ENCODE assay signal across 21 mouse cellular contexts in the genomic region with DNA sequence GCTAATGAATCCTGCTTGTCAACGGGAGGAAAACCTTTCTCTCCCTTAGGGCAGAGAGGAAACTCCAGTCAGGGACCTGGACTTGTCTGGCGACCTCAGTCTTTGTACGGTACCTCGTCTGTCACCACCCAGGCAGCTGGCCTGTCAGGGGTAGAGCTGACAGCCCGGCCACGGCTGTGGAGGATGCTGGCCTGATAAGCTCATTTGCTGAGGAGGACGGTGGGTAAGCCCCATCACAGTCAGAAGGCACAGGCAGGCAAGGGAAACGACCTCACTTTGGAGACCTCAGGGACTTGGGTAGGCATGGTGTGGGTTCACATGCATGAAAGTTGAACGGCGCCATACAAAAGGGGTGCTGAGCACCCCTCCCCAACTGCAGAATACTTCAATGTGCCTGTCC.
DNase-seq lines count a peak whose midpoint lies in the region; ATAC-seq lines count a peak whose summit lies in the region.
"Had no signal": no experiment of that assay in that cellular context is flagged by ENCODE, and none has a peak within 500 bp of the region (broad histone marks: within the 10 kb centered on the region; RNA-seq: fewer than 3 reads in every experiment).

No protein-coding gene starts in this region.

- H3K9me3 ChIP-seq in neural tube, embryonic 15.5 days (replicated peaks) = no peaks in the 10 kb centered on the region
- no peaks in the 10 kb centered on the region for H3K9me3 ChIP-seq in midbrain, embryonic 13.5 days
- H3K9me3 ChIP-seq: embryonic facial prominence, embryonic 13.5 days; stomach, embryonic 15.5 days had no signal

- H3K9ac ChIP-seq in neural tube, embryonic 15.5 days (replicated peaks) = no peak overlapping the region
- H3K9ac ChIP-seq in midbrain, embryonic 13.5 days (replicated peaks) = no peak overlapping the region; the same call in 1 of the 2 replicates
- H3K9ac ChIP-seq: embryonic facial prominence, embryonic 13.5 days; forebrain, postnatal 0 days; stomach, embryonic 15.5 days had no signal

- no peak overlapping the region for H3K4me2 ChIP-seq in neural tube, embryonic 15.5 days
- H3K4me2 ChIP-seq in midbrain, embryonic 13.5 days (replicated peaks) = no peak overlapping the region
- H3K4me2 ChIP-seq: embryonic facial prominence, embryonic 13.5 days; stomach, embryonic 15.5 days had no signal

- intact Hi-C loops in left cerebral cortex, postnatal 4 days (cut with DNase I) = no loop called here

- 0 out of 2 replicates have a peak, but pooled peaks cover 2% of the 10 kb centered on the region for H3K27me3 ChIP-seq in neural tube, embryonic 15.5 days (replicated peaks)
- no peaks in the 10 kb centered on the region for H3K27me3 ChIP-seq in midbrain, embryonic 13.5 days
- H3K27me3 ChIP-seq: embryonic facial prominence, embryonic 13.5 days; stomach, embryonic 15.5 days had no signal

- peaks cover 2% of the 10 kb centered on the region; the same call in 1 of the 2 replicates for H3K4me1 ChIP-seq in neural tube, embryonic 15.5 days
- H3K4me1 ChIP-seq in midbrain, embryonic 13.5 days (replicated peaks) = peaks cover 16% of the 10 kb centered on the region
- H3K4me1 ChIP-seq: embryonic facial prominence, embryonic 13.5 days; stomach, embryonic 15.5 days had no signal

- no peak for ATAC-seq in neural tube, embryonic 15.5 days (ENCODE audit: low FRiP score)
- ATAC-seq in midbrain, embryonic 13.5 days = peak; percentile 63
- ATAC-seq: CD4-positive, CD25-positive, alpha-beta regulatory T cell, adult 4 months; forebrain, postnatal 0 days had no signal

- H3K27ac ChIP-seq in neural tube, embryonic 15.5 days (replicated peaks) = no peak overlapping the region
- peak overlapping the region; percentile 44; the same call in 1 of the 2 replicates for H3K27ac ChIP-seq in midbrain, embryonic 13.5 days
- H3K27ac ChIP-seq: embryonic facial prominence, embryonic 13.5 days; gastrocnemius, adult 2 months; stomach, embryonic 15.5 days had no signal

- H3K36me3 ChIP-seq in neural tube, embryonic 15.5 days = no peaks in the 10 kb centered on the region
- H3K36me3 ChIP-seq in midbrain, embryonic 13.5 days = no peaks in the 10 kb centered on the region
- H3K36me3 ChIP-seq: embryonic facial prominence, embryonic 13.5 days; G1E; stomach, embryonic 15.5 days had no signal

- peak; percentile 4 for DNase-seq in adrenal gland, adult 2 months
- DNase-seq in adrenal gland, adult 8-10 months = no peak
- peak; percentile 30 for DNase-seq in neural tube, embryonic 10.5 days (ENCODE audit: extremely low spot score, low spot score)
- no peak for DNase-seq in left cerebral cortex, postnatal 4 days
- no peak for DNase-seq in urinary bladder, adult 2 months (ENCODE audit: low spot score)
- no peak for DNase-seq in liver
- DNase-seq: cerebellum, adult 18-20 months; cerebellum, postnatal 36 days; forebrain, postnatal 0 days; gastrocnemius, adult 2 months; heart, adult 11 months; heart, postnatal 14 days; lung, adult 2 months; lung, postnatal 36 days; thymus, adult 2 months had no signal

- no peak overlapping the region for H3K4me3 ChIP-seq in neural tube, embryonic 15.5 days (replicated peaks)
- no peak overlapping the region for H3K4me3 ChIP-seq in midbrain, embryonic 13.5 days (replicated peaks)
- H3K4me3 ChIP-seq: embryonic facial prominence, embryonic 13.5 days; gastrocnemius, adult 2 months; stomach, embryonic 15.5 days had no signal

- WGBS in neural tube, embryonic 15.5 days = 31% methylated on average over 10 of the region's 10 CpGs
- WGBS in midbrain, embryonic 13.5 days = 29% methylated on average over 10 of the region's 10 CpGs

Comparison
In these comparisons a context has a peak if more than half of its experiments do, and no peak if none do; other contexts are left out.
1. DNase-seq: peak in adrenal gland, adult 2 months (single experiment) and neural tube, embryonic 10.5 days (single experiment); none in adrenal gland, adult 8-10 months (single experiment), left cerebral cortex, postnatal 4 days (single experiment), urinary bladder, adult 2 months (single experiment) and liver (single experiment).